Mouse (Mus musculus): ENCODE measurements around the gene Esp16. TPM values are rescaled to one million over a fixed set of nuclear protein-coding genes. Genes with fewer than 3 reads are reported as not detected.
"Not testable (repeated sequence)": the region's sequence is repeated elsewhere in the genome, so short reads cannot be mapped to it uniquely, and the experiment has no call there.

The Esp16 gene
- not detected for total RNA-seq (2021)
- long read RNA-seq, experiment 1 = 0 reads
- long read RNA-seq, experiment 2 = 0 reads

- not testable (repeated sequence) for DNase-seq
These were observed at the start of gene Esp16 for GRCm38 (mm10) chr17:39535842-39536241. Gene Esp16 (plus strand): TSS chr17:39536142.

- not testable (repeated sequence) for DNase-seq
These were observed 37.9 kb upstream of the Esp16 start for GRCm38 (mm10) chr17:39498043-39498442.

Other genes with a start within 250 kb of the Esp16 start
- gene Esp18, start 129.8 kb upstream of the Esp16 start, total RNA-seq (2021) = not detected
- gene Esp15, start 104.8 kb downstream of the Esp16 start, total RNA-seq (2021) = not detected